Mouse (Mus musculus): ENCODE measurements around the gene Dnah3.

The Dnah3 gene

GRCm38 (mm10) chr7:119873050-119873449 is 222.0 kb downstream of the Dnah3 start:
- DNase-seq (ENCODE audit: low spot score): no peak

Measured in layer of hippocampus, adult 9-10 months (tissue).